Mouse (Mus musculus): Measurements from ENCODE around the gene Gpr153.

- TF ChIP-seq CTCF (IDR thresholded peaks at IDR 0.05; ENCODE audit: low read depth) (peak; percentile 80), EP300 (IDR thresholded peaks at IDR 0.05; ENCODE audit: low read depth) (no peak)
Observed at GRCm38 (mm10) chr4:152285505-152285904, 11.5 kb downstream of the Gpr153 start.
